Mouse (Mus musculus) forebrain, embryonic 13.5 days (tissue): ENCODE measurements at regions not wholly inside any gene's neighbourhood (a gene's known extent, or its start where the extent isn't known, plus 50 kb on each side); places are given as distances from the start of the nearest gene placed in this dataset.

Experiments
- ATAC-seq: fragments of 200-750 bp; cut with Nextera tagmentation; 2 replicates; pipeline ENCODE4 v1.8.0; 2017
- H3K27ac ChIP-seq: fragments of 300-500 bp; sonication (generic); 2 replicates; pipeline ENCODE4 v1.5.1; 2015; ENCODE audit warnings: inconsistent platforms, mild to moderate bottlenecking, moderate library complexity
- H3K27me3 ChIP-seq: fragments of 300-500 bp; sonication (generic); 2 replicates; pipeline ENCODE4 v1.6.1; 2015; ENCODE audit warnings: mild to moderate bottlenecking, inconsistent platforms
- H3K36me3 ChIP-seq: fragments of 300-500 bp; sonication (generic); 2 replicates; pipeline ENCODE4 v1.6.1; 2015; ENCODE audit warnings: mild to moderate bottlenecking, inconsistent platforms; ENCODE audit not compliant: poor library complexity, severe bottlenecking
- H3K4me1 ChIP-seq: fragments of 300-500 bp; sonication (generic); 2 replicates; pipeline ENCODE4 v1.6.1; 2015; ENCODE audit warnings: inconsistent platforms
- H3K4me2 ChIP-seq: fragments of 300-500 bp; sonication (generic); 2 replicates; pipeline ENCODE4 v1.6.1; 2015; ENCODE audit warnings: inconsistent platforms, mild to moderate bottlenecking, moderate library complexity
- H3K4me3 ChIP-seq: fragments of 300-500 bp; sonication (generic); 2 replicates; pipeline ENCODE4 v1.5.1; 2015; ENCODE audit warnings: mild to moderate bottlenecking, inconsistent platforms
- H3K9ac ChIP-seq: fragments of 300-500 bp; sonication (generic); 2 replicates; pipeline ENCODE4 v1.6.1; 2015; ENCODE audit warnings: mild to moderate bottlenecking, inconsistent platforms
- H3K9me3 ChIP-seq: fragments of 300-500 bp; sonication (generic); replicated peaks from 2 replicates; pipeline ENCODE4 v1.6.1; 2016; ENCODE audit warnings: inconsistent platforms
- WGBS: fragments of 180-500 bp; shearing (Covaris S2); methylation state at CpG from one replicate; pipeline ENCODE4 v1.1.7; 2015; 5-methylcytosine and 5-hydroxymethylcytosine counted together

DNA sequence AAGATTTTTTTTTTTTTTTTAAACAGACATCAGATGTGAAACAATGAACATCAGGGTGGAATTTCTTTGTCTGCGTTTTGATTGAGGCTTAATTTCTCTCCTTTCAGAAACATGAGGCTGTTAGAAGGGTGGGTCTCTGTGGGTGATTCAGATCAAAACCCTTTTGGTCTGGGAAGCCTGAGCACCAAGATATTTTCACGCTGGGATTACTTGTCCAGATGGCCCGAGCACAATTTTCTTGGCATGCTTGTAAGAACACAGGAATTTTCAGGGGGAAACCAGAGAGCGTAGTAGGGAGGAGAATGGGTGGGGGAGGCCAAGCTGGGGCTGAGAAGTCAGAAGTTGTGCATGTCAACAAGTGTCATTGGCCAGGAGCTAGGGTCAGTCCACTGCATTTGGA lies 76.6 kb upstream of the Lrig1 start:
- no peak for ATAC-seq
- 39% methylated on average over 4 of the region's 4 CpGs for WGBS

DNA sequence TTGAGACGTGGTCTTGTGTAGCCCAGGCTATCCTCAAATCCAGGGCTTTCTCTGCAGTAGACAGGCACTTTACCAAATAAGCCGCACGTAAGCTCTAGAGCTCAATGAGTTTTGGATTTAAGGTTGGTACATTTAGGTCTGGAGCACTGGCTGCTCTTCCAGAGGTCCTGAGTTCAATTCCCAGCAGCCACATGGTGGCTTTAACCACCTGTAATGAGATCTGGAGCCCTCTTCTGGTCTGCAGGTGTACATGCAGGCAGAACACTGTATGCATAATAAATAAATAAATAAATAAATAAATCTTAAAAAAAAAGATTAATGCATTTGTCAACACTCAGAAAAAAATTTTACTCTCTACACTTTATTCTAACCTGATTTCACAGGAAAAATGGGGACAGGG lies 74.9 kb upstream of the Lrig1 start:
- H3K27ac ChIP-seq, result peak overlapping the region; percentile 94; the same call in 1 of the 2 replicates
- H3K4me3 ChIP-seq, result no peak overlapping the region
- 96% methylated on average over 3 of the region's 3 CpGs for WGBS
- H3K4me1 ChIP-seq, result peaks cover 31% of the 10 kb centered on the region
- no peaks in the 10 kb centered on the region for H3K27me3 ChIP-seq
- no peak for ATAC-seq
- no peak overlapping the region for H3K4me2 ChIP-seq
- H3K36me3 ChIP-seq, result no peaks in the 10 kb centered on the region
- no peaks in the 10 kb centered on the region for H3K9me3 ChIP-seq
- H3K9ac ChIP-seq, result no peak overlapping the region

More for the DNA sequence above, 76.6 kb upstream of the Lrig1 start:
- no peak overlapping the region for H3K4me2 ChIP-seq
- no peaks in the 10 kb centered on the region for H3K36me3 ChIP-seq
- H3K27me3 ChIP-seq, result no peaks in the 10 kb centered on the region
- no peak overlapping the region for H3K27ac ChIP-seq
- H3K9ac ChIP-seq, result no peak overlapping the region
- peaks cover 28% of the 10 kb centered on the region for H3K4me1 ChIP-seq
- H3K4me3 ChIP-seq, result no peak overlapping the region
- no peaks in the 10 kb centered on the region for H3K9me3 ChIP-seq

DNA sequence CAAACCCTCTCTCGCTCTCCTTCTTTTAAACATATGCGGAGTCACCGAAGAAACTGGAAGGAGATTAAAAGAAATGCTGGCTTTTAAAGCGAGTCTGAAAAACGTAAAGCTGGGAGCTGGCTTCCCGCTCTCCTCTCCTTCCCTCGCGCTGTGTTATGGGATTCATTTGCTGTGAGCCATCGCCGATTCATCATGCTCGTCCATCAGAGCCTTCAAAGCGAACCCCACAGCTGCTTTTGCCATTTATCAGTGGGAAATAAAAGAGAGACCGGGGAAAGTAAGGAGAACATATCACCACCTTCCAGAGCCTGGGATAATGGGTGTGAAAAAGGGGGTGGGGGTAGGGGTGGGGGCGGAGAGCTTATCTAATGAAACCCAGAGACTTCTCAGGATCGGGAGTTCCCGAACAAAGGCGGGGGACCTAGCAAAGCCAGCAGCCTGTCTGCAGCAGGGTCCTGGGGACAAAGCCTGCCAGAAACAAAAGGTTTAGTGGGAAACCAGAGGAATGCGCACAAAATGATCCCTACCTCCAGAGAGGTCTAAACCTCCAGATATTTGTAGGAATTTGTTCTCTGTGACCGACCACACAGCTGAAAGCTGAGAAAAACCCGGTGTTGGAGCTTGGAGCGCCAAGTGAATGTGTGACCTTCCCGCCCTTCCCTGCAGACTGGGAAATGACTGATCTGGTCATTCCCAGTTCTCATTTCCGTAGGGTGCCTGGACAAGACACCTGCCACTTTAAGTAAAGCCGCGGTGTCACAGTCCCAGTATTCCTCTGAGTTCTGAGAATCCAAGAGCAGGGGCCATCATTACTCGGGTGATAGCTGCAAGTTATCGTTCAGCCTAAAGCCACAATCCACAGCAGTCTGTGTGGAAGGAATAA lies 73.9 kb upstream of the Lrig1 start:
- Histone ChIP-seq H3K4me2 (peak overlapping the region; percentile 50), H3K27ac (peak overlapping the region; percentile 94), H3K4me3 (peak overlapping the region; percentile 20), H3K36me3 (no peaks in the 10 kb centered on the region), H3K9me3 (no peaks in the 10 kb centered on the region), H3K9ac (peak overlapping the region; percentile 59), H3K27me3 (no peaks in the 10 kb centered on the region), H3K4me1 (peaks cover 31% of the 10 kb centered on the region)
- under 1% methylated on average over 27 of the region's 27 CpGs for WGBS
- ATAC-seq, result peak; percentile 72

DNA sequence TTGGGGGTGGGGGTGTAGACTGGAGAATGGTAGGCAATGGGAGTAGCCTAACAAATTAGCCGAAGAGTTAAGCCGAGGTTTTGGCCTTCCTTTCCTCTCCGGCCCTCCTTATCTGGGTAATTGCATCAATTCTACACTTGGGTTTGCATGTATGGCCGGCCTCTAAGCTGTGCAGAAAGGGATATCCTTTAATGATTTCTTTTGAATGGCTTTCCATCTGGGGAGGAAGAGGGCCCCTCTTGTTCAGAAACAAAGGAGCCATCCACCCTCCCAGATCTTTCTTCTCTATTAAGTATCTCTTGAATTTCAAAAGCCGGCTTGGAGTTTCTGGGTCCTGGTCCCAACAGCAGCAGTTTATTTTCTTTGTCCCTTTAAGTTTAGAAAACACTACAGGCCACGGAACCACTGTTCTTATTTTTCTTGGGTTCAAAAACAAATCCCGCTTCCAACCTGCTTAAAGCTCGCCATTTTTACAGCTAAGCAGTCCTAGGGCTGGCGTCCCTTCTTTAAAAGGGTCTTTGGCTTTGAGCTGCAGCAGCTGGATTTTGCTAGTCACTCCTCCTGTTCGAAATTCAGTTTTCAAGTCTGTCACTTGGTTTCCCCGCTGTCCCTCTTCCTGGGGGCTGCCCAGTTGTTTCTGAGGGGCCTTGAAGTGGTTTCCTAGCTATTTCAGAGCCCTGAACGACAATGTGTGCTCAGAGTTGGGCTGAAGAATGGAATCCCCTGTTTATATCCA lies 73.1 kb upstream of the Lrig1 start:
- no peaks in the 10 kb centered on the region for H3K36me3 ChIP-seq
- peaks cover 31% of the 10 kb centered on the region for H3K4me1 ChIP-seq
- WGBS, result 3% methylated on average over 12 of the region's 12 CpGs
- H3K27me3 ChIP-seq, result no peaks in the 10 kb centered on the region
- H3K4me2 ChIP-seq, result peak overlapping the region; percentile 50
- H3K4me3 ChIP-seq, result peak overlapping the region; percentile 20
- ATAC-seq, result peak; percentile 37; the same call in 1 of the 2 replicates
- H3K27ac ChIP-seq, result peak overlapping the region; percentile 94
- no peaks in the 10 kb centered on the region for H3K9me3 ChIP-seq
- peak overlapping the region; percentile 59 for H3K9ac ChIP-seq

DNA sequence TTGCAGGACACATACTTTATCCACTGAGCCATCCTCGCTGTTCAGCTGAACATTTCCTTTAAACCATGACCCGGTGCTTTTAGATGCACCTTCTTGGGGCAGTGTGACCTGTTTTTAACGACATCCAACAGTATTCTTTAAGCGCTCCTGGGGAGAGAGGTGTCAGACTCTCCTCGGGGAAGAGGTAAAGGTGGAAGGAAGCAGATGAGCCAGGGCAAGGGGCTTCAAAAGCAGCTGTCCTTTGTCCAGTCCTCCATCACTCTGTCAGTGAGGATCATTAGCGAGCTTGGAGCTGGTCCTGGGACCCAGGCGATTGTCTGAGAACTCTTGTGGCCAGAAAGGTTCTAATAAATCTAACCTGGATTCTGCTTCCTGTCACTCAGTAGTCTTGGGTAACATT lies 72.4 kb upstream of the Lrig1 start:
- Histone ChIP-seq H3K4me1 (peaks cover 31% of the 10 kb centered on the region), H3K4me3 (no peak overlapping the region), H3K4me2 (0 out of 2 replicates have a peak overlapping the region, but pooled peaks have one; percentile 50), H3K9me3 (no peaks in the 10 kb centered on the region), H3K27me3 (no peaks in the 10 kb centered on the region), H3K9ac (no peak overlapping the region), H3K36me3 (no peaks in the 10 kb centered on the region), H3K27ac (peak overlapping the region; percentile 94)
- 19% methylated on average over 7 of the region's 7 CpGs for WGBS
- ATAC-seq, result no peak

DNA sequence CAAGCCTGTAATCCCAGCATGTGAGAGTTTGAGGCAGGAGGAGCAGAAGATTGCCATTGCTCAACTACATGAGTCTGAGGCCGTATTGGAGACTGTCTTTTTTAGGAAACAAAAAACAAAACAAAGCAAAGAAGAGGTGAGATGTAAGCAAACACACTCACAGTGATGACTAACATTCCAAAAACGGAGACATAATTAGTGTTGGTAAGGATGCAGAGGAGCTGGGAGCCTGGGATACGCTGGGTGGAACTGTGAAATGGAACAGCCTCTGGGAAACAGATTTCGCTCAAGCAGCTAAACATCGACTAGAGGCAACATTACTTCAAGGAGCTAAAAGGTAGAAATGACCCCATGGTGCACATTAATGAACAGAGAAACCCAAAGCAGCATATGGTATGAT lies 68.3 kb upstream of the Lrig1 start:
- Histone ChIP-seq H3K27ac (no peak overlapping the region), H3K27me3 (no peaks in the 10 kb centered on the region), H3K4me3 (no peak overlapping the region), H3K9me3 (no peaks in the 10 kb centered on the region), H3K4me1 (peaks cover 20% of the 10 kb centered on the region), H3K4me2 (no peak overlapping the region), H3K9ac (no peak overlapping the region), H3K36me3 (no peaks in the 10 kb centered on the region)
- ATAC-seq, result no peak
- WGBS, result 71% methylated on average over 5 of the region's 5 CpGs

DNA sequence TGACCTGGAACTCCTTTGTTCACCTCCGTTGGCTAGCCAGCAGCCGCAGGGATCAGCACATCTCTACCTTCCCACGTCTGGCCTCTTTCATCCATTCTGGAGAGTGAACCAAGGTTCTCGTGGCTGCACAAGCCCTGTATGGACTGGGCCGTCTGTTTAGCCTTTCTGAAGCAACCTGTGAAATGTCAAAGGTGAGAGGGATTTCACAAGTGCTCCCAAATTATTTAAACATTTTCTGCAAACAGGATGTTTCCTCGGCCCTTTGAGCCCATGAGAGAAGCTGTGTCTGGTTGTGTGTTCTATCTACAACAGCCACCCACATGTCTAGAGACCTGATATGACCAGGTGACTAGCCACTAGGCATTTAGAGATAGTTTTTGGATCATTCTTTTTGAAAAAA lies 65.8 kb upstream of the Lrig1 start:
- no peaks in the 10 kb centered on the region for H3K36me3 ChIP-seq
- H3K9me3 ChIP-seq, result no peaks in the 10 kb centered on the region
- no peak for ATAC-seq
- no peak overlapping the region for H3K9ac ChIP-seq
- H3K27ac ChIP-seq, result no peak overlapping the region
- 86% methylated on average over 6 of the region's 6 CpGs for WGBS
- H3K27me3 ChIP-seq, result no peaks in the 10 kb centered on the region
- peaks cover 3% of the 10 kb centered on the region; the same call in 1 of the 2 replicates for H3K4me1 ChIP-seq
- H3K4me3 ChIP-seq, result no peak overlapping the region
- H3K4me2 ChIP-seq, result no peak overlapping the region

DNA sequence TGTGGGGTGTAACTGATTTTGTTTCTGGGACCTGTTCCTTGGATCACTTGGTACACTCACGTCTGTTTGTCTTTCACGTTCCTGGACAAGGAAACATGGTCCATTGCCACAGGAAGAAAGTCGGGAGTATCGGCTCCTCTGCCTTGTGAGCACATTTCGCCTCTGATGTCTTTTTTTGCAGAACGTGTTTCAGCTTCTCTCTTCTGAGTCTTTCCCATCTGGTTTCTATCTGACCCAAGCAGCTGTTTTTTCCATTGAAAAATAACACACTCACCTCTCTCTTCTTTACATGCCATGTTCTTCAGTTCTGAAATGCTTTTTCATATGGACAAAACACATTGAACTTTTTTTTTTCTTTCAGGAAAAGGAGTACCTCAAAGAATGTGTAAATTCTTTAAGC lies 61.4 kb upstream of the Lrig1 start:
- no peak overlapping the region for H3K4me2 ChIP-seq
- no peak for ATAC-seq
- H3K27ac ChIP-seq, result no peak overlapping the region
- no peak overlapping the region for H3K4me3 ChIP-seq
- WGBS, result 88% methylated on average over 6 of the region's 6 CpGs
- H3K27me3 ChIP-seq, result no peaks in the 10 kb centered on the region
- no peaks in the 10 kb centered on the region for H3K36me3 ChIP-seq
- no peaks in the 10 kb centered on the region for H3K9me3 ChIP-seq
- H3K4me1 ChIP-seq, result peaks cover 18% of the 10 kb centered on the region
- no peak overlapping the region for H3K9ac ChIP-seq

DNA sequence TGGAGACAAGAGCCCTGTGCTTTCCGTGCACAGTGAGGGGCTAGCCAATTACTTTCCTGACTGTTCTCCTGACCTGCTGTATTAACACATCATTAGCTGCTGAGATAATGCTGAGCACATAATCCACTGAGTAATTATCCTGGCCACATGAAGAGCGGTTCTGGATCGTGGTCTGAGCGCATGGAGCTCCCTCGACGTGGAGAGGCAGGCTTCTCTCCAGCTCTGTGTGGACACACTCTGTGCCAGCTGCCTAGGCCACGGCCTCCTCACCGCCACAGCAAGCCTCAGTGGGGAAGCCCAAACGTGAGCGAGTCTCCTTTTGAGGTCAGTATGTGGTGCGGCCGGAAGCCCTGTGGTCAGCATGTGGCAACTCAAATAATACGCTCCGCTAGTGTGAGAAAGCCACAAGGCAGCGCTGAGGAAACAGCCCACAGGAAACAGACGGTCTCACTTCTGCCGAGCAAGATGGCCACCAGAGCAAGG lies 60.7 kb upstream of the Lrig1 start:
- ATAC-seq, result no peak
- whole genome bisulfite sequencing, result 43% methylated on average over 17 of the region's 17 CpGs
- H3K9ac ChIP-seq, result no peak overlapping the region
- H3K4me3 ChIP-seq, result no peak overlapping the region
- peak overlapping the region; percentile 40; the same call in 1 of the 2 replicates for H3K27ac ChIP-seq
- H3K27me3 ChIP-seq, result no peaks in the 10 kb centered on the region
- no peaks in the 10 kb centered on the region for H3K9me3 ChIP-seq
- H3K4me1 ChIP-seq, result peaks cover 24% of the 10 kb centered on the region
- H3K4me2 ChIP-seq, result no peak overlapping the region
- no peaks in the 10 kb centered on the region for H3K36me3 ChIP-seq

DNA sequence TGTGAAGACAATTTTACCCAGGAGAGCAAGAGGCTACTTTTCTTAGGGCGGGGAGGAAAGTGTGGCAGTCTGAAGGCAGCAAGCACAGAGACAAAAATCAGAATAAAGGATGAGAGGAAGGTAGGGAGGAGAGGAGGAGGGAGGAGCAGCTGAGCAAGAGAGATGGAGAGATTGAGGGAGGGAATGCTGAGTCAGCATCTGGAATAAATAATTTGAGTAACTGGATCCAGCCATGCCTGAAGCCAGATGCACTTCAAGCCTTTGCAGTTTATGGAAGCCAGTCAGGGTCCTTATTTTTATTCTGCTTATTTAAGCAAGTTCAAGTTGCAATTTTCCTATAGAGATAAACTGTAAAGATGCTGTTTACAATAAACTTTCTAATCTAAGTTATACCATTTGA lies 59.7 kb upstream of the Lrig1 start:
- WGBS, result 95% methylated on average over 1 of the region's 1 CpGs
- Histone ChIP-seq H3K36me3 (no peaks in the 10 kb centered on the region), H3K9me3 (no peaks in the 10 kb centered on the region), H3K27ac (no peak overlapping the region), H3K4me1 (peaks cover 34% of the 10 kb centered on the region), H3K4me2 (no peak overlapping the region), H3K27me3 (no peaks in the 10 kb centered on the region), H3K4me3 (no peak overlapping the region), H3K9ac (no peak overlapping the region)
- ATAC-seq, result no peak

DNA sequence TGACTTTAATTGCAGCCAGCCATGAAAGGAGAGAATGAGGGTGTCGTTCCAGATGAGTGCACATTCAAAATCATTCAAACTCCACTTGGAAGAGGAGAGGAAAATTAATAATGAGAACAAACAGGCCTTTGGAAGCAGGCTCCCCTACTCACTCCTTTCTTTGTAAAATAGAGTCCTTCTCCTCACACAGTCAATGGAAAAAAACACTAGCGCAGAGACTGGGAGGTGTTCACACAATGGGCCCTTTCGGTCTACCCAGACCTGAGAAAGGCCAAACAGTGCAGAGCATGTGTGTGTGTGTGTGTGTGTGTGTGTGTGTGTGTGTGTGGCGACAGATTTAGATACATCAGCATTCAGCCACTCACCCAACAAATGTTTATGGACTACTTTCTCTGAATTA lies 56.0 kb upstream of the Lrig1 start:
- Histone ChIP-seq H3K27ac (peak overlapping the region; percentile 55), H3K4me2 (no peak overlapping the region), H3K27me3 (no peaks in the 10 kb centered on the region), H3K9me3 (no peaks in the 10 kb centered on the region), H3K9ac (no peak overlapping the region), H3K36me3 (no peaks in the 10 kb centered on the region), H3K4me3 (no peak overlapping the region), H3K4me1 (peaks cover 36% of the 10 kb centered on the region)
- WGBS, result 2% methylated on average over 4 of the region's 4 CpGs
- ATAC-seq, result peak; percentile 85

DNA sequence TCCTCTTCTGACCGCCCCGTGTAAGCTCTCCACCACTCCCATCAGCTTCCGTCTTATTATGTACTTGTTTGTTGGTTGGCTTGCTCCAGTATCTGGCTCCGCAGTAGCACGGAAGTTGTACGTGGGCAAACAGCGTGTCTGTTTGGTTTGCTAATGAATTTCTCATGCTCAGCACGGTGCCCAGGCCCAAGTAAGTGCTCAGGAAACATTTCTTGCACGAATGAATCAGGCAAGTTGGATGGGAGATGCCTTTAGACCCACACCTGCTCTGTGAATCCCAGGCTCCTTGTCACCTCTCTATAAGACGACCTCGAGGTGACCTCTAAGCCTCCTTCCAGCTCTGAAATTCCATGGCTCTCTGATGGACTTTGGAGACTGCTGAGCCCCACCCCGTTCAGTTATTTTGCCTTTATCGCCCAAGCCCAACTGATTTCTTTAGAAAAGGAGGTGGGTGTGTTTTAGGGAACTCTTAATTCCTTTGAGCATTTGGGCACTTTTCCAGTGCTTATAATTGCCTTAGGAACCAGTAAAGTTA lies 55.4 kb upstream of the Lrig1 start:
- Histone ChIP-seq H3K9me3 (no peaks in the 10 kb centered on the region), H3K27me3 (no peaks in the 10 kb centered on the region), H3K9ac (no peak overlapping the region), H3K4me3 (no peak overlapping the region), H3K4me1 (peaks cover 34% of the 10 kb centered on the region), H3K36me3 (no peaks in the 10 kb centered on the region), H3K4me2 (no peak overlapping the region), H3K27ac (peak overlapping the region; percentile 72)
- ATAC-seq, result peak; percentile 39
- 12% methylated on average over 13 of the region's 13 CpGs for WGBS
